Mouse (Mus musculus) lung, postnatal 0 days (tissue): ENCODE measurements at regions not wholly inside any gene's neighbourhood (a gene's known extent, or its start where the extent isn't known, plus 50 kb on each side); places are given as distances from the start of the nearest gene placed in this dataset.

ENCODE experiments used
- CTCF ChIP-seq: IDR thresholded peaks from 2 replicates; pipeline ENCODE4 v1.5.1; 2016; ENCODE audit warnings: antibody characterized with exemption, mild to moderate bottlenecking
- EP300 ChIP-seq: IDR thresholded peaks from 2 replicates; pipeline ENCODE4 v1.6.1; 2016; ENCODE audit warnings: antibody characterized with exemption, mild to moderate bottlenecking, control low read depth

GRCm38 (mm10) chr16:87124519-87124918 is 229.5 kb upstream of the N6amt1 start:
- TF ChIP-seq EP300 = no peak
- no peak for TF ChIP-seq CTCF
